In genomic region chr17:73222077-73222476, GRCm38 (mm10) we compare ENCODE assay signal across 12 mouse cellular contexts.
DNase-seq lines count a peak whose midpoint lies in the region; ATAC-seq lines count a peak whose summit lies in the region.
"Had no signal": no experiment of that assay in that cellular context is flagged by ENCODE, and none has a peak within 500 bp of the region (broad histone marks: within the 10 kb centered on the region; RNA-seq: fewer than 3 reads in every experiment).

No protein-coding gene starts in this region.

- DNase-seq in heart, adult 18-20 months = peak; percentile 50 to 76
- no peak for DNase-seq in heart, postnatal 25 days (ENCODE audit: low spot score)
- peak; percentile 82 for DNase-seq in CD4-positive, CD25-positive, alpha-beta regulatory T cell, adult 2 months (ENCODE audit: low read depth, low spot score)
- peak; percentile 38 for DNase-seq in heart, adult 8-10 months (ENCODE audit: low spot score)
- DNase-seq in ovary, postnatal 36 days (ENCODE audit: low spot score) = no peak
- no peak for DNase-seq in cerebellum, adult 8-10 months

- H3K27ac ChIP-seq in liver, embryonic 12.5 days = no peak overlapping the region
- H3K27ac ChIP-seq: liver, embryonic 14.5 days; neural tube, embryonic 12.5 days had no signal

- intact Hi-C loops in heart, postnatal 25 days (cut with DNase I) = no loop called here

- no peaks in the 10 kb centered on the region for H3K27me3 ChIP-seq in liver, embryonic 12.5 days (replicated peaks)
- H3K27me3 ChIP-seq: forebrain, embryonic 15.5 days; neural tube, embryonic 12.5 days had no signal

- peaks cover 30% of the 10 kb centered on the region for H3K4me1 ChIP-seq in liver, embryonic 12.5 days

- H3K9ac ChIP-seq in liver, embryonic 12.5 days = no peak overlapping the region
- H3K9ac ChIP-seq: forebrain, embryonic 15.5 days; liver, embryonic 14.5 days; neural tube, embryonic 12.5 days had no signal

- WGBS in liver, embryonic 12.5 days (ENCODE audit: insufficient replicate concordance) = 26% methylated on average over 7 of the region's 7 CpGs

- no peak overlapping the region for H3K4me2 ChIP-seq in liver, embryonic 12.5 days
- H3K4me2 ChIP-seq: forebrain, embryonic 15.5 days; neural tube, embryonic 12.5 days had no signal

- ATAC-seq in megakaryocyte progenitor cell, adult 5-6 weeks (replicated peaks; ENCODE audit: poor library complexity) = peak; percentile 69
- no peak for ATAC-seq in liver, embryonic 12.5 days
- ATAC-seq: forebrain, embryonic 15.5 days; hindbrain, embryonic 16.5 days had no signal

- no peak overlapping the region for H3K4me3 ChIP-seq in liver, embryonic 12.5 days
- H3K4me3 ChIP-seq: forebrain, embryonic 15.5 days; neural tube, embryonic 12.5 days had no signal

- H3K36me3 ChIP-seq in liver, embryonic 12.5 days = no peaks in the 10 kb centered on the region
- H3K36me3 ChIP-seq: forebrain, embryonic 15.5 days; neural tube, embryonic 12.5 days had no signal

- H3K9me3 ChIP-seq in liver, embryonic 12.5 days (replicated peaks) = no peaks in the 10 kb centered on the region
- H3K9me3 ChIP-seq: forebrain, embryonic 15.5 days; neural tube, embryonic 12.5 days had no signal

Comparison
In these comparisons a context has a peak if more than half of its experiments do, and no peak if none do; other contexts are left out.
1. DNase-seq: peak in heart, adult 18-20 months (2 of 2), CD4-positive, CD25-positive, alpha-beta regulatory T cell, adult 2 months (single experiment) and heart, adult 8-10 months (single experiment); none in heart, postnatal 25 days (single experiment), ovary, postnatal 36 days (single experiment) and cerebellum, adult 8-10 months (single experiment).